Mouse (Mus musculus) embryonic facial prominence, embryonic 11.5 days (tissue): ENCODE measurements at regions not wholly inside any gene's neighbourhood (a gene's known extent, or its start where the extent isn't known, plus 50 kb on each side); places are given as distances from the start of the nearest gene placed in this dataset.

Source experiments
- ATAC-seq: fragments of 200-750 bp; cut with Nextera tagmentation; replicated peaks from 2 replicates; pipeline ENCODE4 v1.8.0; 2017; ENCODE audit warnings: low read depth; ENCODE audit not compliant: insufficient number of reproducible peaks, low FRiP score, low TSS enrichment
- DNase-seq: peaks from one replicate; pipeline ENCODE4 v3.0.0-alpha.2; 2015; ENCODE audit warnings: low spot score
- H3K27ac ChIP-seq: fragments of 300-500 bp; sonication (generic); replicated peaks from 2 replicates; pipeline ENCODE4 v1.5.1; 2014; ENCODE audit warnings: mild to moderate bottlenecking, low read depth, low read length, control low read depth
- H3K27me3 ChIP-seq: fragments of 300-500 bp; sonication (generic); 2 replicates; pipeline ENCODE4 v1.6.1; 2014; ENCODE audit warnings: mild to moderate bottlenecking, low read length, moderate library complexity, mixed read lengths; ENCODE audit not compliant: control insufficient read depth, insufficient read depth
- H3K36me3 ChIP-seq: fragments of 300-500 bp; sonication (generic); replicated peaks from 2 replicates; pipeline ENCODE4 v1.6.1; 2014; ENCODE audit warnings: low read depth, mild to moderate bottlenecking, low read length, moderate library complexity, mixed read lengths; ENCODE audit not compliant: control insufficient read depth, insufficient read depth
- H3K4me1 ChIP-seq: fragments of 300-500 bp; sonication (generic); 2 replicates; pipeline ENCODE4 v1.6.1; 2014; ENCODE audit warnings: low read length, mixed read lengths; ENCODE audit not compliant: control insufficient read depth, insufficient read depth
- H3K4me2 ChIP-seq: fragments of 300-500 bp; sonication (generic); 2 replicates; pipeline ENCODE4 v1.6.1; 2014; ENCODE audit warnings: low read depth, mild to moderate bottlenecking, control low read depth, low read length, moderate library complexity
- H3K4me3 ChIP-seq: fragments of 300-500 bp; sonication (generic); 2 replicates; pipeline ENCODE4 v1.5.1; 2014; ENCODE audit warnings: low read depth, low read length, control low read depth
- H3K9ac ChIP-seq: fragments of 300-500 bp; sonication (generic); replicated peaks from 2 replicates; pipeline ENCODE4 v1.6.1; 2014; ENCODE audit warnings: mild to moderate bottlenecking, control low read depth, low read length
- H3K9me3 ChIP-seq: fragments of 300-500 bp; sonication (generic); replicated peaks from 2 replicates; pipeline ENCODE4 v1.6.1; 2016; ENCODE audit warnings: mild to moderate bottlenecking, low read length, inconsistent platforms, mixed read lengths; ENCODE audit not compliant: control insufficient read depth
- WGBS: fragments of 180-500 bp; shearing (Covaris S2); extraction: QIAGEN DNeasy Blood & Tissue Kit; methylation state at CpG from one replicate; pipeline ENCODE4 v1.1.7; 2014; 5-methylcytosine and 5-hydroxymethylcytosine counted together

- Histone ChIP-seq H3K4me3 (no peak overlapping the region), H3K36me3 (no peaks in the 10 kb centered on the region), H3K4me2 (no peak overlapping the region), H3K27me3 (no peaks in the 10 kb centered on the region), H3K4me1 (no peaks in the 10 kb centered on the region), H3K9me3 (no peaks in the 10 kb centered on the region), H3K27ac (no peak overlapping the region), H3K9ac (no peak overlapping the region)
- ATAC-seq = no peak
- no peak for DNase-seq
- WGBS = 84% methylated on average over 7 of the region's 7 CpGs
These were observed 112.9 kb upstream of the Gli2 start for GRCm38 (mm10) chr1:119166286-119166685.

GRCm38 (mm10) chr1:119164811-119165210, 111.4 kb upstream of the Gli2 start:
- H3K9me3 ChIP-seq = no peaks in the 10 kb centered on the region
- ATAC-seq (no peak), DNase-seq (no peak)
- H3K9ac ChIP-seq = no peak overlapping the region
- no peaks in the 10 kb centered on the region for H3K27me3 ChIP-seq
- no peaks in the 10 kb centered on the region for H3K36me3 ChIP-seq
- 87% methylated on average over 5 of the region's 5 CpGs for WGBS
- H3K27ac ChIP-seq = no peak overlapping the region
- no peak overlapping the region for H3K4me3 ChIP-seq
- H3K4me2 ChIP-seq = no peak overlapping the region
- no peaks in the 10 kb centered on the region for H3K4me1 ChIP-seq

- H3K27ac ChIP-seq = no peak overlapping the region
- ATAC-seq (no peak), DNase-seq (no peak)
- H3K4me2 ChIP-seq = no peak overlapping the region
- H3K4me1 ChIP-seq = no peaks in the 10 kb centered on the region
- no peaks in the 10 kb centered on the region for H3K27me3 ChIP-seq
- no peaks in the 10 kb centered on the region for H3K9me3 ChIP-seq
- H3K36me3 ChIP-seq = no peaks in the 10 kb centered on the region
- no peak overlapping the region for H3K9ac ChIP-seq
- no peak overlapping the region for H3K4me3 ChIP-seq
These were observed 110.4 kb upstream of the Gli2 start for GRCm38 (mm10) chr1:119163846-119164245.

- H3K36me3 ChIP-seq = no peaks in the 10 kb centered on the region
- 79% methylated on average over 7 of the region's 7 CpGs for WGBS
These were observed 109.8 kb upstream of the Gli2 start for GRCm38 (mm10) chr1:119163114-119163740.

GRCm38 (mm10) chr1:119161751-119162150, 108.3 kb upstream of the Gli2 start:
- DNase-seq = no peak
- WGBS = 77% methylated on average over 3 of the region's 3 CpGs
- H3K4me1 ChIP-seq = no peaks in the 10 kb centered on the region
- no peaks in the 10 kb centered on the region for H3K36me3 ChIP-seq
- H3K4me3 ChIP-seq = no peak overlapping the region
- H3K9ac ChIP-seq = no peak overlapping the region
- H3K27ac ChIP-seq = no peak overlapping the region
- H3K9me3 ChIP-seq = no peaks in the 10 kb centered on the region
- no peak overlapping the region for H3K4me2 ChIP-seq
- no peaks in the 10 kb centered on the region for H3K27me3 ChIP-seq
- ATAC-seq = no peak

More at GRCm38 (mm10) chr1:119163114-119163740, 109.8 kb upstream of the Gli2 start:
- Histone ChIP-seq H3K9me3 (no peaks in the 10 kb centered on the region), H3K27me3 (no peaks in the 10 kb centered on the region), H3K4me1 (no peaks in the 10 kb centered on the region), H3K4me3 (no peak overlapping the region), H3K27ac (no peak overlapping the region), H3K4me2 (no peak overlapping the region), H3K9ac (no peak overlapping the region)
- ATAC-seq (no peak), DNase-seq (no peak)

GRCm38 (mm10) chr1:119160354-119160753, 106.9 kb upstream of the Gli2 start:
- no peaks in the 10 kb centered on the region for H3K4me1 ChIP-seq
- H3K36me3 ChIP-seq = no peaks in the 10 kb centered on the region
- no peak overlapping the region for H3K4me2 ChIP-seq
- no peaks in the 10 kb centered on the region for H3K27me3 ChIP-seq
- no peaks in the 10 kb centered on the region for H3K9me3 ChIP-seq
- DNase-seq = no peak
- no peak overlapping the region for H3K4me3 ChIP-seq
- no peak for ATAC-seq
- 76% methylated on average over 1 of the region's 1 CpGs for WGBS
- H3K9ac ChIP-seq = no peak overlapping the region
- no peak overlapping the region for H3K27ac ChIP-seq

GRCm38 (mm10) chr1:119157171-119157700, 103.8 kb upstream of the Gli2 start:
- WGBS = 88% methylated on average over 4 of the region's 4 CpGs
- ATAC-seq (no peak), DNase-seq (no peak)
- Histone ChIP-seq H3K4me3 (no peak overlapping the region), H3K4me1 (no peaks in the 10 kb centered on the region), H3K9ac (no peak overlapping the region), H3K27me3 (no peaks in the 10 kb centered on the region), H3K36me3 (no peaks in the 10 kb centered on the region), H3K4me2 (no peak overlapping the region), H3K9me3 (no peaks in the 10 kb centered on the region), H3K27ac (no peak overlapping the region)

GRCm38 (mm10) chr1:119153619-119154018, 100.2 kb upstream of the Gli2 start:
- no peak overlapping the region for H3K4me2 ChIP-seq
- no peaks in the 10 kb centered on the region for H3K27me3 ChIP-seq
- DNase-seq = no peak
- H3K4me3 ChIP-seq = no peak overlapping the region
- no peak for ATAC-seq
- WGBS = 97% methylated on average over 4 of the region's 4 CpGs
- H3K36me3 ChIP-seq = no peaks in the 10 kb centered on the region
- no peak overlapping the region for H3K27ac ChIP-seq
- no peaks in the 10 kb centered on the region for H3K9me3 ChIP-seq
- H3K4me1 ChIP-seq = no peaks in the 10 kb centered on the region
- H3K9ac ChIP-seq = no peak overlapping the region
